In genomic region chr16:78258989-78259388, GRCm38 (mm10) we compare ENCODE assay signal across 10 mouse cellular contexts. TPM values are rescaled to one million over a fixed set of nuclear protein-coding genes. Genes with fewer than 3 reads are reported as not detected.
DNase-seq lines count a peak whose midpoint lies in the region; ATAC-seq lines count a peak whose summit lies in the region.
"Had no signal": no experiment of that assay in that cellular context is flagged by ENCODE, and none has a peak within 500 bp of the region (broad histone marks: within the 10 kb centered on the region; RNA-seq: fewer than 3 reads in every experiment).

No protein-coding gene starts in this region.

- H3K4me1 ChIP-seq in embryonic facial prominence, embryonic 14.5 days (ENCODE audit: control insufficient read depth, insufficient read depth, low read length), result no peaks in the 10 kb centered on the region
- 0 out of 2 replicates have a peak, but pooled peaks cover 4% of the 10 kb centered on the region for H3K4me1 ChIP-seq in embryonic facial prominence, embryonic 10.5 days
- no peaks in the 10 kb centered on the region for H3K4me1 ChIP-seq in hindbrain, embryonic 13.5 days (replicated peaks)

- H3K9ac ChIP-seq in embryonic facial prominence, embryonic 14.5 days (ENCODE audit: low read depth, low read length), result no peak overlapping the region
- H3K9ac ChIP-seq in hindbrain, embryonic 13.5 days, result no peak overlapping the region

- no peaks in the 10 kb centered on the region; the same call in 1 of the 2 replicates for H3K27me3 ChIP-seq in embryonic facial prominence, embryonic 14.5 days (replicated peaks; ENCODE audit: control insufficient read depth, insufficient read depth, low read length)
- H3K27me3 ChIP-seq in embryonic facial prominence, embryonic 10.5 days (replicated peaks; ENCODE audit: low read depth, poor library complexity, severe bottlenecking), result peaks cover 15% of the 10 kb centered on the region
- H3K27me3 ChIP-seq in hindbrain, embryonic 13.5 days, result 0 out of 2 replicates have a peak, but pooled peaks cover 2% of the 10 kb centered on the region

- H3K4me3 ChIP-seq in embryonic facial prominence, embryonic 14.5 days (ENCODE audit: low read depth, low read length), result no peak overlapping the region
- no peak overlapping the region for H3K4me3 ChIP-seq in embryonic facial prominence, embryonic 10.5 days
- H3K4me3 ChIP-seq in hindbrain, embryonic 13.5 days, result no peak overlapping the region

- ATAC-seq in embryonic facial prominence, embryonic 14.5 days (ENCODE audit: low read depth), result no peak; the same call in 1 of the 2 replicates
- no peak for ATAC-seq in megakaryocyte, adult 5-6 weeks (ENCODE audit: poor library complexity, severe bottlenecking)
- no peak for ATAC-seq in hindbrain, embryonic 13.5 days (ENCODE audit: low FRiP score)

- no peaks in the 10 kb centered on the region for H3K36me3 ChIP-seq in embryonic facial prominence, embryonic 14.5 days (ENCODE audit: control insufficient read depth, insufficient read depth, low read length)
- no peaks in the 10 kb centered on the region for H3K36me3 ChIP-seq in embryonic facial prominence, embryonic 10.5 days (replicated peaks)
- H3K36me3 ChIP-seq in hindbrain, embryonic 13.5 days, result no peaks in the 10 kb centered on the region

- DNase-seq in embryonic facial prominence, embryonic 14.5 days (ENCODE audit: low spot score), result peak; percentile 76
- no peak for DNase-seq in embryonic facial prominence, embryonic 10.5 days (ENCODE audit: low spot score)
- peak; percentile 15 for DNase-seq in gastrocnemius, postnatal 25 days
- peak; percentile 59 to 71 for DNase-seq in heart, postnatal 36 days
- DNase-seq in lung, postnatal 25 days (ENCODE audit: low spot score), result peak; percentile 57
- no peak for DNase-seq in kidney, postnatal 36 days

- no peak overlapping the region for H3K4me2 ChIP-seq in embryonic facial prominence, embryonic 14.5 days (ENCODE audit: low read depth, low read length)
- H3K4me2 ChIP-seq in hindbrain, embryonic 13.5 days, result no peak overlapping the region

- H3K9me3 ChIP-seq in embryonic facial prominence, embryonic 14.5 days (ENCODE audit: control insufficient read depth, low read length), result no peaks in the 10 kb centered on the region
- no peaks in the 10 kb centered on the region for H3K9me3 ChIP-seq in embryonic facial prominence, embryonic 10.5 days
- H3K9me3 ChIP-seq in hindbrain, embryonic 13.5 days, result no peaks in the 10 kb centered on the region

- H3K27ac ChIP-seq in embryonic facial prominence, embryonic 14.5 days (replicated peaks; ENCODE audit: low read depth, low read length), result no peak overlapping the region
- H3K27ac ChIP-seq in embryonic facial prominence, embryonic 10.5 days (replicated peaks), result no peak overlapping the region
- no peak overlapping the region for H3K27ac ChIP-seq in hindbrain, embryonic 13.5 days
- H3K27ac ChIP-seq: kidney, postnatal 0 days; macrophage had no signal

- 56% methylated on average over 4 of the region's 4 CpGs for WGBS in embryonic facial prominence, embryonic 14.5 days
- 82% methylated on average over 4 of the region's 4 CpGs for WGBS in embryonic facial prominence, embryonic 10.5 days
- WGBS in hindbrain, embryonic 13.5 days, result 84% methylated on average over 4 of the region's 4 CpGs

- intact Hi-C loops in heart, postnatal 36 days (cut with DNase I), result no loop called here

RNA-seq across cellular contexts. Expression of gene Cxadr, which starts 42.3 kb away (rescaled TPM):
- 14.4 and 15.5 TPM in 2 replicates for polyA plus RNA-seq in embryonic facial prominence, embryonic 14.5 days (2014; fragmentation: Nextera tagmentation; extraction: Ambion mirVana)
- 30.4 and 33.7 TPM in 2 replicates for polyA plus RNA-seq in embryonic facial prominence, embryonic 10.5 days (2016; fragmentation: Nextera tagmentation; extraction: Ambion mirVana)
- total RNA-seq in gastrocnemius, postnatal 25 days (2021), result 1 to 10 TPM in 1 of 2 experiments, under 1 TPM in 1; 0.56 to 1.1 TPM
- 10 to 100 TPM; 50.3 to 50.7 TPM for total RNA-seq in heart, postnatal 36 days (2021)
- not detected in 2 replicates for total RNA-seq in megakaryocyte, adult 5-6 weeks (2015)
- 0.07 and 0.20 TPM in 2 replicates for total RNA-seq in megakaryocyte, adult 5-6 weeks (2017)
- 129 and 131 TPM in 2 replicates for polyA plus RNA-seq in hindbrain, embryonic 13.5 days (2015; fragmentation: Nextera tagmentation; extraction: Ambion mirVana)
- polyA plus RNA-seq: macrophage had no signal

Comparison
In these comparisons a context has a peak if more than half of its experiments do, and no peak if none do; other contexts are left out.
1. DNase-seq: peak in embryonic facial prominence, embryonic 14.5 days (single experiment), gastrocnemius, postnatal 25 days (single experiment), heart, postnatal 36 days (2 of 2) and lung, postnatal 25 days (single experiment); none in embryonic facial prominence, embryonic 10.5 days (single experiment) and kidney, postnatal 36 days (0 of 2).
2. RNA of gene Cxadr, which starts 42.3 kb away (total RNA-seq): 50.3 to 50.7 TPM in heart, postnatal 36 days; 0.56 to 1.1 TPM in gastrocnemius, postnatal 25 days and 0.07 to 0.20 TPM in megakaryocyte, adult 5-6 weeks; every median in the first group is over 10 times any median in the second.